ENCODE assay signal across 9 mouse cellular contexts in the genomic region with DNA sequence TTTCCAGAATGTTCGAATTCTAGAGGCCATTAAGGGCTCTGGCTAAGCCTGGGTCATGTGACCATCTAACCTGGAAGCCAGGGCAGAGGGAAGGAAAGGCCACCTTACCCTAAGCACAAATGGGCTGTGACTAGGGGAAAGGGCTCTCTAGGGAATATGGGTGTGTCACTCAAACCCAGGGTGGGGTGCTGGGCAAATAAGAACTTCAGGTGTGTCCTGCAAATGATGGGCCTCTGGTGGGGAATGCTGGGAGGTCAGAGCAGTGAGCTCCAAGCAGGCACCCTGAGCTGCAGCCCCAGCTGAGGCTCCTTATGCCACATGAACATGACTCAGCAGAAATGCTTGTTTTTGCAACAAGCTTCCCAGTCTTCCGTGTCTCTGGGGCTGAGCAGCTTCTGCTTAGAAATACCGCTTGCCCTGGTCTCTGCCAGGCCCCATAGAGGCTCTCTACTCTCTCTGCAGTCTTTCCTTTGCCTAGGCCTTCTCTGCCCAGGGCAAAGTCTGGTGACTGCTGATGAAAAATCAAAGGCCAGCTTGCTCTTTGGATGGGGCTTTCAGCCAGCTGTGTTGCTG.
DNase-seq lines count a peak whose midpoint lies in the region; ATAC-seq and TF ChIP-seq lines count a peak whose summit lies in the region.
"Had no signal": no experiment of that assay in that cellular context is flagged by ENCODE, and none has a peak within 500 bp of the region (broad histone marks: within the 10 kb centered on the region; RNA-seq: fewer than 3 reads in every experiment).

No protein-coding gene starts in this region.

- H3K4me2 ChIP-seq in forebrain, postnatal 0 days (ENCODE audit: low read depth) = no peak overlapping the region
- H3K4me2 ChIP-seq in forebrain, embryonic 15.5 days (replicated peaks) = no peak overlapping the region
- H3K4me2 ChIP-seq: limb, embryonic 12.5 days had no signal

- no peak overlapping the region for H3K27ac ChIP-seq in forebrain, postnatal 0 days (ENCODE audit: low read depth, low read length)
- H3K27ac ChIP-seq in forebrain, embryonic 15.5 days (replicated peaks) = no peak overlapping the region
- H3K27ac ChIP-seq: limb, embryonic 12.5 days had no signal

- no peak for TF ChIP-seq CTCF in forebrain, postnatal 0 days (IDR thresholded peaks at IDR 0.05; ENCODE audit: low read depth)

- H3K36me3 ChIP-seq in forebrain, postnatal 0 days (ENCODE audit: insufficient read depth) = no peaks in the 10 kb centered on the region
- H3K36me3 ChIP-seq in forebrain, embryonic 15.5 days = no peaks in the 10 kb centered on the region
- H3K36me3 ChIP-seq in megakaryocyte, embryonic 14.5 days (replicated peaks; ENCODE audit: low read length) = peaks cover 20% of the 10 kb centered on the region
- H3K36me3 ChIP-seq: limb, embryonic 12.5 days had no signal

- H3K4me3 ChIP-seq in forebrain, postnatal 0 days (ENCODE audit: low read depth, low read length) = no peak overlapping the region
- H3K4me3 ChIP-seq in forebrain, embryonic 15.5 days = no peak overlapping the region
- H3K4me3 ChIP-seq in megakaryocyte, embryonic 14.5 days (replicated peaks) = peak overlapping the region; percentile 62
- H3K4me3 ChIP-seq: limb, embryonic 12.5 days had no signal

- no peaks in the 10 kb centered on the region for H3K9me3 ChIP-seq in forebrain, postnatal 0 days (ENCODE audit: low read length)
- H3K9me3 ChIP-seq in forebrain, embryonic 15.5 days = no peaks in the 10 kb centered on the region
- H3K9me3 ChIP-seq in megakaryocyte, embryonic 14.5 days = peaks cover 6% of the 10 kb centered on the region

- WGBS in forebrain, postnatal 0 days = 54% methylated on average over 3 of the region's 3 CpGs
- WGBS in forebrain, embryonic 15.5 days = 54% methylated on average over 3 of the region's 3 CpGs

- no peak overlapping the region for H3K9ac ChIP-seq in forebrain, postnatal 0 days
- no peak overlapping the region for H3K9ac ChIP-seq in forebrain, embryonic 15.5 days (replicated peaks)
- H3K9ac ChIP-seq: limb, embryonic 12.5 days had no signal

- peak; percentile 37; the same call in 1 of the 2 replicates for ATAC-seq in forebrain, postnatal 0 days
- ATAC-seq in forebrain, embryonic 15.5 days (replicated peaks) = no peak

- no peak for DNase-seq in forebrain, postnatal 0 days
- DNase-seq in 3134 (ENCODE audit: extremely low read depth, insufficient read length, low spot score) = peak; percentile 63
- peak; percentile 87 for DNase-seq in brain, adult 2 months (ENCODE audit: low read depth, low spot score)
- DNase-seq in kidney, adult 9 months = peak; percentile 73
- DNase-seq in frontal cortex, adult 2 months (ENCODE audit: extremely low spot score in 1 of 2, low spot score in 1 of 2) = no peak
- DNase-seq in T-cell, adult 2 months (ENCODE audit: low spot score) = no peak

- no peaks in the 10 kb centered on the region for H3K27me3 ChIP-seq in forebrain, postnatal 0 days (ENCODE audit: insufficient read depth, low read length)
- no peaks in the 10 kb centered on the region for H3K27me3 ChIP-seq in forebrain, embryonic 15.5 days
- H3K27me3 ChIP-seq in megakaryocyte, embryonic 14.5 days (replicated peaks) = no peaks in the 10 kb centered on the region
- H3K27me3 ChIP-seq: limb, embryonic 12.5 days had no signal

- no peaks in the 10 kb centered on the region for H3K4me1 ChIP-seq in forebrain, postnatal 0 days (ENCODE audit: insufficient read depth)
- H3K4me1 ChIP-seq in forebrain, embryonic 15.5 days = peaks cover 5% of the 10 kb centered on the region; the same call in 1 of the 2 replicates
- H3K4me1 ChIP-seq in megakaryocyte, embryonic 14.5 days = peaks cover 69% of the 10 kb centered on the region
- H3K4me1 ChIP-seq: limb, embryonic 12.5 days had no signal

Comparison
In these comparisons a context has a peak if more than half of its experiments do, and no peak if none do; other contexts are left out.
1. DNase-seq: peak in 3134 (single experiment), brain, adult 2 months (single experiment) and kidney, adult 9 months (single experiment); none in forebrain, postnatal 0 days (single experiment), frontal cortex, adult 2 months (0 of 2) and T-cell, adult 2 months (single experiment).